Mouse (Mus musculus): ENCODE measurements around the gene Shank2. TPM values are rescaled to one million over a fixed set of nuclear protein-coding genes. Genes with fewer than 3 reads are reported as not detected.

Gene Shank2
- polyA plus RNA-seq, 1 experiment from 2014 or later, result 1.0 TPM

DNA sequence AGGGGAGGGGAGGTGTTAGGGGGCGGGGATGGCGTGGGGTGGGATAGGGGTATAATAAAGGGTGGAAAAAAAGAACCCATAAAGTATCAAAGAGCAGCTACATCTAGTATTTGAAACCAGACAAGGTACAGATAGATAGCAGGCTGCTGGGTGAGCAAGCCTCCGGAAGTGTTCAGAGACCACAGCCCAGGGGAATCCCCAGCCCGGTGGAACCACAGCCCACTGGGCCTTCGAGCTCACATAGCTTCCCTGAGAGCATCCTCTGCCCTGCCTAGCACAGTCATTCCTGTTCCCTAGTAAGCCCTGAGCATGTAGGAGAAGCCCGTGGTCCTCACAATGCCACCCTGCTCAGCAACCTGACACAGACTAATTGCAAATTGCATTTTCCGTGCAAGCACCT, 443.1 kb downstream of the Shank2 start:
- Histone ChIP-seq H3K36me3 (ENCODE audit: control insufficient read depth, insufficient read depth, low read length) (peaks cover 38% of the 10 kb centered on the region), H3K9ac (ENCODE audit: low read depth, low read length) (no peak overlapping the region), H3K4me1 (replicated peaks; ENCODE audit: control insufficient read depth, insufficient read depth, low read length) (no peaks in the 10 kb centered on the region), H3K9me3 (ENCODE audit: control insufficient read depth, low read length) (no peaks in the 10 kb centered on the region), H3K27me3 (replicated peaks; ENCODE audit: control insufficient read depth, insufficient read depth, low read length) (no peaks in the 10 kb centered on the region), H3K4me3 (ENCODE audit: low read depth, low read length) (no peak overlapping the region), H3K4me2 (no peak overlapping the region), H3K27ac (ENCODE audit: low read depth, low read length) (no peak overlapping the region)
- 79% methylated on average over 7 of the region's 7 CpGs for WGBS
- DNase-seq (ENCODE audit: low spot score) (no peak), ATAC-seq (replicated peaks; ENCODE audit: low FRiP score) (no peak)

GRCm38 (mm10) chr7:144447146-144447545, 445.4 kb downstream of the Shank2 start:
- no peaks in the 10 kb centered on the region for H3K27me3 ChIP-seq (replicated peaks; ENCODE audit: control insufficient read depth, insufficient read depth, low read length)
- no peak for ATAC-seq (replicated peaks; ENCODE audit: low FRiP score)
- DNase-seq (ENCODE audit: low spot score), result no peak
- H3K4me3 ChIP-seq (ENCODE audit: low read depth, low read length), result no peak overlapping the region
- WGBS, result 44% methylated on average over 3 of the region's 3 CpGs
- no peaks in the 10 kb centered on the region for H3K4me1 ChIP-seq (replicated peaks; ENCODE audit: control insufficient read depth, insufficient read depth, low read length)
- H3K27ac ChIP-seq (ENCODE audit: low read depth, low read length), result no peak overlapping the region
- no peak overlapping the region for H3K4me2 ChIP-seq
- no peaks in the 10 kb centered on the region for H3K9me3 ChIP-seq (ENCODE audit: control insufficient read depth, low read length)
- peaks cover 36% of the 10 kb centered on the region for H3K36me3 ChIP-seq (ENCODE audit: control insufficient read depth, insufficient read depth, low read length)
- no peak overlapping the region for H3K9ac ChIP-seq (ENCODE audit: low read depth, low read length)

DNA sequence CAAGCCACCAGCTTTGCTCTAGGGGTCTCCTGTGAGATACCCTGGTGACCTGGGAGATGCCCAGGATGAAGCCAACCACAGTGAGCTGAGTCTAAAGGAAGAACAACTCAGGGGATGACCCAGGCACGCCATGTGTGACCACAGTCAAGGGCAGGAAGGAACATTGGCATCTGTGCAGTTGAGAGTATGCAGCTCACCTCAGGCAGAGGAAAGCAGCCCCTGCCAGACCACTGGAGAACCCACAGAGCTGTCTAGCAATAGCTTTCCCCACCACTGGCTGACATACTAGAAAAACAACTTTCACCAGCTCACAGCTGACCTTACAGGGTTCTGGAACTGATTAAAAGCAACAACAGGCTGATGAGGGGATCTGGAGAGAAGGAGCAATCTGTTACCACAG, 446.5 kb downstream of the Shank2 start:
- H3K4me1 ChIP-seq (replicated peaks; ENCODE audit: control insufficient read depth, insufficient read depth, low read length), result no peaks in the 10 kb centered on the region
- ATAC-seq (replicated peaks; ENCODE audit: low FRiP score) (no peak), DNase-seq (ENCODE audit: low spot score) (no peak)
- H3K4me3 ChIP-seq (ENCODE audit: low read depth, low read length), result no peak overlapping the region
- peaks cover 43% of the 10 kb centered on the region for H3K36me3 ChIP-seq (ENCODE audit: control insufficient read depth, insufficient read depth, low read length)
- H3K9me3 ChIP-seq (ENCODE audit: control insufficient read depth, low read length), result no peaks in the 10 kb centered on the region
- H3K27me3 ChIP-seq (replicated peaks; ENCODE audit: control insufficient read depth, insufficient read depth, low read length), result no peaks in the 10 kb centered on the region
- H3K27ac ChIP-seq (ENCODE audit: low read depth, low read length), result no peak overlapping the region
- WGBS, result 83% methylated on average over 1 of the region's 1 CpGs
- H3K4me2 ChIP-seq, result no peak overlapping the region
- no peak overlapping the region for H3K9ac ChIP-seq (ENCODE audit: low read depth, low read length)

DNA sequence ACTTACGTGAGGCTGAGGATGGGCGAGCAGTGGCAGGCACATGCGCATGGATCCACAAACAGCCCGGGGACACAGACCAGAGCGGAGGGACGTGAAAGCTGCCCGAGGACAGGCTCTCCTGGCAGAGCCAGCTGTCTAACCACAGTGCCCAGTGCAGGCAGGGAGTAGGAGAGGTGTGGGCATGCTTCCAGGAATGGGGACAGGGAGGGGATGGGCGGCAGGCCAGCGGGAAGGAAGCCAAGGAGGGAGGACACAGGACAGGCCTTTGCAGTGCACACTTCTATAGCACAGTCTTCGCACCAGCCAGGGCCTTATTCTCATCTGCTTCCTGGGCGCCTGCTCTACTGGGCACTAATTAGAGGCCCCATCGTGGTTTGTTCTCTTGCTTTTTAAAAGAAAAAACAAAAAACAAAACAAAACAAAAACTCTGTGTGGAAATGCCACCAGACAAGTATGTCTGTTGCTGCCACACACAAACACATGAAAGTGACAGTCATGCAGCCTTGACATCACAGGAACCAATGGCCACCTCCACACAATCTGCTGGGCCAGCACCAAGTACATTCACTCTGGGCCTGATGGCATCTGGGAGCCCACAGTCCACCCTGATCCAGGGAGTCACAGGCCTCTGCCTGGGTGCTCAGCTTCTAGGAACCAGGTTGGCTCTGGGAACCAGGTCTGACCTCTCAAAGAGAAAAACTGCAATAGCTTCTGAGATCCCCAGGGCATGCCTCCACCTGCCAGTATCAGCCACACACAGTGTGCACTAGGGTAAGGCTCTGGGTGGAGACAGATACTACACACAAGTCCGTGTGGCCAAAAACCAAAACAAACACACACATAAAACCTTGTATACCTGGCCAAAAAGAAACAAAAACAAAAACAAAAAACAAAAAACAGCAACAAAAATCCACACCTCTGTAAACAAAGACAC, 448.2 kb downstream of the Shank2 start:
- peaks cover 53% of the 10 kb centered on the region for H3K36me3 ChIP-seq (ENCODE audit: control insufficient read depth, insufficient read depth, low read length)
- H3K9ac ChIP-seq (ENCODE audit: low read depth, low read length), result no peak overlapping the region
- WGBS, result 91% methylated on average over 13 of the region's 13 CpGs
- ATAC-seq (replicated peaks; ENCODE audit: low FRiP score), result no peak
- H3K27me3 ChIP-seq (replicated peaks; ENCODE audit: control insufficient read depth, insufficient read depth, low read length), result no peaks in the 10 kb centered on the region
- DNase-seq (ENCODE audit: low spot score), result no peak
- no peak overlapping the region for H3K4me3 ChIP-seq (ENCODE audit: low read depth, low read length)
- H3K27ac ChIP-seq (ENCODE audit: low read depth, low read length), result no peak overlapping the region
- no peaks in the 10 kb centered on the region for H3K4me1 ChIP-seq (replicated peaks; ENCODE audit: control insufficient read depth, insufficient read depth, low read length)
- H3K9me3 ChIP-seq (ENCODE audit: control insufficient read depth, low read length), result no peaks in the 10 kb centered on the region
- no peak overlapping the region for H3K4me2 ChIP-seq

DNA sequence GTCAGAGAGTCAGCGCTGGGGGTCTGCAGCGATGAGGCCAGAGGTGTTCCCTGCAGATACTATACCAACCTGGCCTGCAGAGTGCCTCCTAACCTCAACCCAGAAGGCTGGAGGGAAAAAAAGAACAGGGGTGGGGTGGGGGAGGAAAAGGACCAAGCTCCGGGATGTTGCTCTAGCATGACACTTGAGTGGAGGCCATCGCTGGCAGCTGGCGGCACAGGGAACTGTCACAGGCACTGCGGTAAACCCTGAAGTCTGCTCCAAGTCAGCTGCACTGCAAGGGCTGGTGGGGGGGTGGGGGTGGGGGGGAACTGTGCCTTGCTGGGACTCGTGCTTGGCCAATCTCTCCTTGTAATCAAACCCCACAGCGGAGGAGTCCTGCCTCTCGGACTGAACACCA, 448.9 kb downstream of the Shank2 start:
- Histone ChIP-seq H3K9me3 (ENCODE audit: control insufficient read depth, low read length) (no peaks in the 10 kb centered on the region), H3K27ac (ENCODE audit: low read depth, low read length) (no peak overlapping the region), H3K4me1 (replicated peaks; ENCODE audit: control insufficient read depth, insufficient read depth, low read length) (no peaks in the 10 kb centered on the region), H3K9ac (ENCODE audit: low read depth, low read length) (no peak overlapping the region), H3K27me3 (replicated peaks; ENCODE audit: control insufficient read depth, insufficient read depth, low read length) (no peaks in the 10 kb centered on the region), H3K4me2 (no peak overlapping the region), H3K4me3 (ENCODE audit: low read depth, low read length) (no peak overlapping the region), H3K36me3 (ENCODE audit: control insufficient read depth, insufficient read depth, low read length) (peaks cover 50% of the 10 kb centered on the region)
- DNase-seq (ENCODE audit: low spot score) (no peak), ATAC-seq (replicated peaks; ENCODE audit: low FRiP score) (no peak)
- 91% methylated on average over 9 of the region's 9 CpGs for WGBS

DNA sequence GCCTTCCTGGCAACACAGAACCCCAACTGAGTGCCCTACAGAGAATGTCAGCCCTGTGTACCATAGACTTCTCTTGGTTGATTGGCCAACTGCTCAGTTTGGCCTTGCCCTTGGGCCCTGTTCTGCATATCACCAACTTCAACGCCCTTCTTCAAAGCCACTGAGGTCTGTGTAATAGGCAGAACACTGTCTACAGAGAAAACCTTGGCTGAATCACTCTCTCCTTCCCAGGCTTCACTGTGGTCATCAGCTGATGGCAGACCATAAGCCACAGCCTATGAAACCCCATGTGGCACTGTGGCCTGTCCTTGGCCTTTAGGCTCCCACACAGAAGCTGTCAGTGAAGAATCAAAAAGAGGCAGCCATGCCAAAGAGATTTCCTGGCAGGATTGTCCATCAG, 457.2 kb downstream of the Shank2 start:
- Histone ChIP-seq H3K27me3 (replicated peaks; ENCODE audit: control insufficient read depth, insufficient read depth, low read length) (no peaks in the 10 kb centered on the region), H3K4me3 (ENCODE audit: low read depth, low read length) (no peak overlapping the region), H3K4me1 (replicated peaks; ENCODE audit: control insufficient read depth, insufficient read depth, low read length) (no peaks in the 10 kb centered on the region), H3K9me3 (ENCODE audit: control insufficient read depth, low read length) (no peaks in the 10 kb centered on the region), H3K4me2 (no peak overlapping the region), H3K9ac (ENCODE audit: low read depth, low read length) (no peak overlapping the region), H3K36me3 (ENCODE audit: control insufficient read depth, insufficient read depth, low read length) (peaks cover 78% of the 10 kb centered on the region), H3K27ac (ENCODE audit: low read depth, low read length) (no peak overlapping the region)
- no peak for DNase-seq (ENCODE audit: low spot score)
- ATAC-seq (replicated peaks; ENCODE audit: low FRiP score), result no peak
- WGBS, result 92% methylated on average over 1 of the region's 1 CpGs

GRCm38 (mm10) chr7:144461246-144461902, 459.6 kb downstream of the Shank2 start:
- peaks cover 74% of the 10 kb centered on the region for H3K36me3 ChIP-seq (ENCODE audit: control insufficient read depth, insufficient read depth, low read length)
- ATAC-seq (replicated peaks; ENCODE audit: low FRiP score) (no peak), DNase-seq (ENCODE audit: low spot score) (no peak)
- no peaks in the 10 kb centered on the region for H3K27me3 ChIP-seq (replicated peaks; ENCODE audit: control insufficient read depth, insufficient read depth, low read length)
- no peaks in the 10 kb centered on the region for H3K9me3 ChIP-seq (ENCODE audit: control insufficient read depth, low read length)
- H3K4me1 ChIP-seq (replicated peaks; ENCODE audit: control insufficient read depth, insufficient read depth, low read length), result no peaks in the 10 kb centered on the region
- no peak overlapping the region for H3K27ac ChIP-seq (ENCODE audit: low read depth, low read length)
- WGBS, result 89% methylated on average over 6 of the region's 6 CpGs
- no peak overlapping the region for H3K4me3 ChIP-seq (ENCODE audit: low read depth, low read length)
- H3K9ac ChIP-seq (ENCODE audit: low read depth, low read length), result no peak overlapping the region
- H3K4me2 ChIP-seq, result no peak overlapping the region

- Histone ChIP-seq H3K4me3 (ENCODE audit: low read depth, low read length) (no peak overlapping the region), H3K9ac (ENCODE audit: low read depth, low read length) (no peak overlapping the region), H3K36me3 (ENCODE audit: control insufficient read depth, insufficient read depth, low read length) (peaks cover 65% of the 10 kb centered on the region), H3K27ac (ENCODE audit: low read depth, low read length) (no peak overlapping the region), H3K9me3 (ENCODE audit: control insufficient read depth, low read length) (no peaks in the 10 kb centered on the region), H3K4me2 (no peak overlapping the region), H3K4me1 (replicated peaks; ENCODE audit: control insufficient read depth, insufficient read depth, low read length) (no peaks in the 10 kb centered on the region), H3K27me3 (replicated peaks; ENCODE audit: control insufficient read depth, insufficient read depth, low read length) (no peaks in the 10 kb centered on the region)
- DNase-seq (ENCODE audit: low spot score) (no peak), ATAC-seq (replicated peaks; ENCODE audit: low FRiP score) (no peak)
- 86% methylated on average over 7 of the region's 7 CpGs for WGBS
Observed at GRCm38 (mm10) chr7:144462577-144462976, 460.8 kb downstream of the Shank2 start.
